Mouse (Mus musculus) megakaryocyte, embryonic 14.5 days (primary cell): Measurements from ENCODE around the gene Pigc. TPM values are rescaled to one million over a fixed set of nuclear protein-coding genes. Genes with fewer than 3 reads are reported as not detected.

Experiments
- H3K27me3 ChIP-seq: replicated peaks from 2 replicates; pipeline ENCODE3; 2012; ENCODE audit warnings: inconsistent platforms
- H3K36me3 ChIP-seq: replicated peaks from 2 replicates; pipeline ENCODE3; 2012; ENCODE audit warnings: low read length, inconsistent platforms, mixed read lengths
- H3K4me1 ChIP-seq: 2 replicates; pipeline ENCODE4 v1.6.1; 2012; ENCODE audit warnings: inconsistent platforms
- H3K4me3 ChIP-seq: replicated peaks from 2 replicates; pipeline ENCODE3; 2012; ENCODE audit warnings: moderate library complexity, mild to moderate bottlenecking, inconsistent platforms
- H3K9me3 ChIP-seq: 2 replicates; pipeline ENCODE4 v1.6.1; 2012; ENCODE audit warnings: inconsistent platforms
- FLI1 ChIP-seq: IDR thresholded peaks from 2 replicates; pipeline ENCODE4 v1.6.1; 2012; ENCODE audit warnings: low read length, inconsistent platforms, mixed read lengths
- GATA1 ChIP-seq: IDR thresholded peaks from 3 replicates; pipeline ENCODE4 v1.6.1; 2012; ENCODE audit warnings: mixed read lengths, low read length, inconsistent platforms, borderline replicate concordance
- polyA plus RNA-seq: library from polyadenylated mRNA; stranded (reverse); fragments of >175 nt; gene quantifications from 2 replicates; pipeline ENCODE4 v1.2.3, GENCODE M21; 2012; ENCODE audit warnings: low replicate concordance; ENCODE audit not compliant: insufficient read depth

The Pigc gene
- polyA plus RNA-seq, 1 experiment: 0.63 TPM

- Histone ChIP-seq H3K36me3 (no peaks in the 10 kb centered on the region), H3K4me3 (no peak overlapping the region), H3K27me3 (peaks cover 3% of the 10 kb centered on the region), H3K9me3 (no peaks in the 10 kb centered on the region), H3K4me1 (peaks cover 5% of the 10 kb centered on the region)
- TF ChIP-seq GATA1 (no peak), FLI1 (no peak)
These were observed 22.9 kb downstream of the Pigc start for GRCm38 (mm10) chr1:161991846-161992245.

GRCm38 (mm10) chr1:161992389-161992788 is 23.4 kb downstream of the Pigc start:
- no peaks in the 10 kb centered on the region for H3K36me3 ChIP-seq

GRCm38 (mm10) chr1:161998781-161999180 is 29.8 kb downstream of the Pigc start:
- H3K27me3 ChIP-seq: no peaks in the 10 kb centered on the region
- TF ChIP-seq GATA1 (no peak), FLI1 (no peak)
- H3K9me3 ChIP-seq: no peaks in the 10 kb centered on the region
- H3K4me3 ChIP-seq: peak overlapping the region; percentile 16
- H3K36me3 ChIP-seq: no peaks in the 10 kb centered on the region
- H3K4me1 ChIP-seq: peaks cover 28% of the 10 kb centered on the region

More at GRCm38 (mm10) chr1:161992389-161992788, 23.4 kb downstream of the Pigc start:
- no peaks in the 10 kb centered on the region for H3K9me3 ChIP-seq
- TF ChIP-seq GATA1: no peak
- no peak overlapping the region for H3K4me3 ChIP-seq
- peaks cover 9% of the 10 kb centered on the region for H3K4me1 ChIP-seq
- H3K27me3 ChIP-seq: peaks cover 3% of the 10 kb centered on the region

GRCm38 (mm10) chr1:161999338-161999737 is 30.4 kb downstream of the Pigc start:
- no peaks in the 10 kb centered on the region for H3K27me3 ChIP-seq
- H3K9me3 ChIP-seq: no peaks in the 10 kb centered on the region
- peaks cover 33% of the 10 kb centered on the region for H3K4me1 ChIP-seq
- no peaks in the 10 kb centered on the region for H3K36me3 ChIP-seq
- no peak for TF ChIP-seq GATA1
- TF ChIP-seq FLI1: no peak
- peak overlapping the region; percentile 64 for H3K4me3 ChIP-seq

- Histone ChIP-seq H3K9me3 (no peaks in the 10 kb centered on the region), H3K36me3 (no peaks in the 10 kb centered on the region), H3K4me1 (peaks cover 38% of the 10 kb centered on the region), H3K4me3 (peak overlapping the region; percentile 80), H3K27me3 (no peaks in the 10 kb centered on the region)
- TF ChIP-seq GATA1 (no peak), FLI1 (no peak)
These were observed 30.9 kb downstream of the Pigc start for GRCm38 (mm10) chr1:161999882-162000371.

GRCm38 (mm10) chr1:162001328-162001727 is 32.3 kb downstream of the Pigc start:
- Histone ChIP-seq H3K36me3 (no peaks in the 10 kb centered on the region), H3K9me3 (no peaks in the 10 kb centered on the region), H3K27me3 (no peaks in the 10 kb centered on the region), H3K4me3 (no peak overlapping the region), H3K4me1 (peaks cover 43% of the 10 kb centered on the region)
- TF ChIP-seq GATA1: no peak
- TF ChIP-seq FLI1: no peak

- H3K36me3 ChIP-seq: no peaks in the 10 kb centered on the region
- H3K9me3 ChIP-seq: no peaks in the 10 kb centered on the region
- H3K4me3 ChIP-seq: no peak overlapping the region
- H3K4me1 ChIP-seq: peaks cover 31% of the 10 kb centered on the region
- TF ChIP-seq GATA1: no peak
- no peak for TF ChIP-seq FLI1
- no peaks in the 10 kb centered on the region for H3K27me3 ChIP-seq
These were observed 34.9 kb downstream of the Pigc start for GRCm38 (mm10) chr1:162003729-162004517.

- H3K9me3 ChIP-seq: no peaks in the 10 kb centered on the region
- H3K27me3 ChIP-seq: peaks cover 4% of the 10 kb centered on the region
These were observed 35.5 kb downstream of the Pigc start for GRCm38 (mm10) chr1:162004518-162004780.

GRCm38 (mm10) chr1:162004821-162005770 is 36.1 kb downstream of the Pigc start:
- H3K36me3 ChIP-seq: no peaks in the 10 kb centered on the region
- H3K9me3 ChIP-seq: no peaks in the 10 kb centered on the region
- peaks cover 19% of the 10 kb centered on the region for H3K4me1 ChIP-seq
- TF ChIP-seq FLI1: no peak
- TF ChIP-seq GATA1: no peak
- peaks cover 4% of the 10 kb centered on the region for H3K27me3 ChIP-seq
- H3K4me3 ChIP-seq: peak overlapping the region; percentile 74

More at GRCm38 (mm10) chr1:162004518-162004780, 35.5 kb downstream of the Pigc start:
- Histone ChIP-seq H3K36me3 (no peaks in the 10 kb centered on the region), H3K4me1 (peaks cover 26% of the 10 kb centered on the region), H3K4me3 (no peak overlapping the region)
- TF ChIP-seq FLI1 (no peak), GATA1 (no peak)

GRCm38 (mm10) chr1:162006109-162006508 is 37.1 kb downstream of the Pigc start:
- Histone ChIP-seq H3K36me3 (no peaks in the 10 kb centered on the region), H3K27me3 (peaks cover 4% of the 10 kb centered on the region), H3K9me3 (no peaks in the 10 kb centered on the region), H3K4me1 (peaks cover 18% of the 10 kb centered on the region), H3K4me3 (no peak overlapping the region)
- TF ChIP-seq GATA1: no peak
- no peak for TF ChIP-seq FLI1
